Mouse (Mus musculus) c-Kit-positive CD71-positive TER-119-positive erythroid progenitor cells, embryonic 14.5 days (primary cell): ENCODE results near the gene Csrnp3.

Experiments used
- DNase-seq: peaks from one replicate; pipeline ENCODE4 v3.0.0-alpha.2; 2013; ENCODE audit warnings: low spot score

Gene Csrnp3

GRCm38 (mm10) chr2:66019235-66019634, 173.7 kb downstream of the Csrnp3 start:
- DNase-seq, result no peak

- DNase-seq, result no peak
These were observed 177.9 kb downstream of the Csrnp3 start for GRCm38 (mm10) chr2:66023419-66023818.

GRCm38 (mm10) chr2:66024837-66025236, 179.3 kb downstream of the Csrnp3 start:
- DNase-seq, result no peak

GRCm38 (mm10) chr2:66028812-66029211, 183.2 kb downstream of the Csrnp3 start:
- no peak for DNase-seq

- no peak for DNase-seq
These were observed 189.5 kb downstream of the Csrnp3 start for GRCm38 (mm10) chr2:66034907-66035679.

GRCm38 (mm10) chr2:66040611-66041010, 195.0 kb downstream of the Csrnp3 start:
- no peak for DNase-seq

- no peak for DNase-seq
These were observed 195.8 kb downstream of the Csrnp3 start for GRCm38 (mm10) chr2:66041203-66041916.

- DNase-seq, result peak; percentile 3
These were observed 196.4 kb downstream of the Csrnp3 start for GRCm38 (mm10) chr2:66041917-66042419.

- DNase-seq, result no peak
These were observed 198.2 kb downstream of the Csrnp3 start for GRCm38 (mm10) chr2:66043441-66044404.

GRCm38 (mm10) chr2:66044405-66045089, 199.0 kb downstream of the Csrnp3 start:
- DNase-seq, result peak; percentile 17

- no peak for DNase-seq
These were observed 217.7 kb downstream of the Csrnp3 start for GRCm38 (mm10) chr2:66063291-66063690.

GRCm38 (mm10) chr2:66069454-66069853, 223.9 kb downstream of the Csrnp3 start:
- no peak for DNase-seq

- no peak for DNase-seq
These were observed 235.2 kb downstream of the Csrnp3 start for GRCm38 (mm10) chr2:66080731-66081130.
